Mouse (Mus musculus): Measurements from ENCODE around the gene Nxph1. TPM values are rescaled to one million over a fixed set of nuclear protein-coding genes. Genes with fewer than 3 reads are reported as not detected.

Nxph1 gene
- polyA plus RNA-seq, 1 experiment from 2014 or later = 0.23 TPM

DNA sequence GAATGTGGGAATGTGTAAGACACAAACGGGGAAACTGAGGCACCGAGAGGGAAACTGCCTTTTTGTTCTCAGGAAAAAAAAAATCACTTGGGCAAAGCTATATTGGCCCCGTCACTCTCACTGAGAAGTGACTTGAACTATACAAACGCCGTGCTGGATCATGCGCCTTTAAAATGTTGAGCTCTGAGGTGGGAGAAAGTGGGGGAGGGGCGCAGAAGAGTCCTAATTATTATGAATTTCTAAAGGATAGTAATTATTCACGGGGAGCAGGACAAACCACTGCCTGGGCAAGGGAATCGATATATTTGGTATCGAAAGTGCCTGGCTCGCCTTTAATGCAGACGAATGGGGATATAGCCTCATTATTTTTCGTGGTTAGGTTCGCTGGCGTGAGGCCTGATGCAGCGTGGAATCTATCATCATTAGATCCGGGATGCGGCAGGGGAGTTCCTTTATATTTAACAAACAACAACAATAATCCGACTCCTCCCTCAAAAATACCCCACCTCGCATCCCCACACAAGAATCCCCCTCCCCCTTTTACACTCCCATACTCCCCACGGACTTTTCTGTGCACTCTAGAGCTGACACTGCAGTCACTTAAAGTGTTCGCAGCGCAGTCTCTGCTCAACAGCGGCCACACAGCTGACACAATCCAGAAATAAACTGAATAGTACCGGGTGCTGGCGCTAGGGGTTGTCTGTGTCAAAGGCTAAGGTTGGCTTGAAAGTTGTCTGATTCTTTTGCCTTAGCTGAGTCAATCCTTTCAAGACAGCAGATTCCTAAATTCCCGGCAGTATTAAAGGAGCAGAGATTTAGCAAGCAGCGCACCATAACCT lies 10.1 kb downstream of the Nxph1 start:
- no peak for ATAC-seq
- no peak overlapping the region for H3K4me3 ChIP-seq (ENCODE audit: low read depth, low read length)
- peak; percentile 48 for TF ChIP-seq CTCF (IDR thresholded peaks at IDR 0.05; ENCODE audit: low read depth)
- WGBS = 8% methylated on average over 28 of the region's 28 CpGs
- no peak overlapping the region for H3K9ac ChIP-seq (ENCODE audit: low read depth, low read length)
- no peaks in the 10 kb centered on the region for H3K4me1 ChIP-seq (replicated peaks; ENCODE audit: control insufficient read depth, insufficient read depth, low read length)
- H3K27me3 ChIP-seq (replicated peaks; ENCODE audit: control insufficient read depth, insufficient read depth, low read length) = peaks cover 41% of the 10 kb centered on the region
- no peak overlapping the region for H3K4me2 ChIP-seq (replicated peaks; ENCODE audit: low read depth)
- no peaks in the 10 kb centered on the region for H3K9me3 ChIP-seq (ENCODE audit: control insufficient read depth)
- H3K36me3 ChIP-seq (ENCODE audit: control insufficient read depth, insufficient read depth) = no peaks in the 10 kb centered on the region
- H3K27ac ChIP-seq (ENCODE audit: low read depth, low read length) = no peak overlapping the region

DNA sequence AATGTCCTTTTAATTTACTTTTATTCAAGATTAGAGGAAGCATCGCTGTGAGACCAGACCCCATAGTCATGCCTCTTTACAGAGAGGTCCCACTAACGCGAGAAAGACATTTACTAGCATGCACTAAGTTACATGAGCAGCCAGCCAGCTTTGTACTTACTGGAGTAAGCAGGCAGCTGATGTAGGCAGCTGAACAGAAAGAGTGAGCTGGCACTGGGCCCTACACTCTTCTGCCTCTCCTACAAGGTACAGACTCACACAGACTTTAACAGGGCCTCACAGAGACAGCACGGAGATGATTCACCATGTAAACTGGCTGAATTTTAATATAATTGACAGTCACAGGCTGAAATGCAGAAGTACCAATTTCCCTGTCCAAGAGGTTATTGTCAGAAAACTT lies 11.6 kb downstream of the Nxph1 start:
- H3K4me2 ChIP-seq (replicated peaks; ENCODE audit: low read depth) = no peak overlapping the region
- TF ChIP-seq CTCF (IDR thresholded peaks at IDR 0.05; ENCODE audit: low read depth) = no peak
- no peaks in the 10 kb centered on the region for H3K9me3 ChIP-seq (ENCODE audit: control insufficient read depth)
- no peak overlapping the region for H3K4me3 ChIP-seq (ENCODE audit: low read depth, low read length)
- ATAC-seq = no peak
- H3K27me3 ChIP-seq (replicated peaks; ENCODE audit: control insufficient read depth, insufficient read depth, low read length) = peaks cover 33% of the 10 kb centered on the region
- no peak overlapping the region for H3K27ac ChIP-seq (ENCODE audit: low read depth, low read length)
- no peak overlapping the region for H3K9ac ChIP-seq (ENCODE audit: low read depth, low read length)
- no peaks in the 10 kb centered on the region for H3K36me3 ChIP-seq (ENCODE audit: control insufficient read depth, insufficient read depth)
- 76% methylated on average over 4 of the region's 4 CpGs for WGBS
- H3K4me1 ChIP-seq (replicated peaks; ENCODE audit: control insufficient read depth, insufficient read depth, low read length) = no peaks in the 10 kb centered on the region

DNA sequence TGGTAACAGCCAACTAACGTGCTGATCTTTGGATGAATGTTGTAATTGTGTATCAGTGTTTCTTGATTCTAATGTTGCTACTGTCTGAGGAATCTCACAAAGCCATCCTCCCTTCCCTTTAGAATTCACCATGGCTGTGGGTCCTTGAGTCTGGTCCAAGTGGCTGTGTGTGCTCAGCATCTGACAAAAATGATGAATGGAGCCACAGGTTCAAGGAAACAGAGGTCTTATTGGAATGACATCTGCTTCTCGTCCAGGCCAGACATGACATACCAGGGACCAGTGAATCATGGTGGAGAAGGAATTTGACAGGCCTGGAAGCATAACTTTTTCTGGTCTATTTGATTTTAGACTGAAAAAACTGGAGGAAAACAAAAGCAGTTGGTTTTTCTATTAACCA lies 22.3 kb downstream of the Nxph1 start:
- Histone ChIP-seq H3K4me1 (replicated peaks; ENCODE audit: control insufficient read depth, insufficient read depth, low read length) (no peaks in the 10 kb centered on the region), H3K9ac (ENCODE audit: low read depth, low read length) (no peak overlapping the region), H3K36me3 (ENCODE audit: control insufficient read depth, insufficient read depth) (no peaks in the 10 kb centered on the region), H3K4me2 (replicated peaks; ENCODE audit: low read depth) (no peak overlapping the region), H3K9me3 (ENCODE audit: control insufficient read depth) (no peaks in the 10 kb centered on the region), H3K27me3 (replicated peaks; ENCODE audit: control insufficient read depth, insufficient read depth, low read length) (no peaks in the 10 kb centered on the region), H3K4me3 (ENCODE audit: low read depth, low read length) (no peak overlapping the region), H3K27ac (ENCODE audit: low read depth, low read length) (no peak overlapping the region)
- TF ChIP-seq CTCF (IDR thresholded peaks at IDR 0.05; ENCODE audit: low read depth) = no peak
- WGBS = 64% methylated on average over 2 of the region's 2 CpGs
- ATAC-seq = no peak

DNA sequence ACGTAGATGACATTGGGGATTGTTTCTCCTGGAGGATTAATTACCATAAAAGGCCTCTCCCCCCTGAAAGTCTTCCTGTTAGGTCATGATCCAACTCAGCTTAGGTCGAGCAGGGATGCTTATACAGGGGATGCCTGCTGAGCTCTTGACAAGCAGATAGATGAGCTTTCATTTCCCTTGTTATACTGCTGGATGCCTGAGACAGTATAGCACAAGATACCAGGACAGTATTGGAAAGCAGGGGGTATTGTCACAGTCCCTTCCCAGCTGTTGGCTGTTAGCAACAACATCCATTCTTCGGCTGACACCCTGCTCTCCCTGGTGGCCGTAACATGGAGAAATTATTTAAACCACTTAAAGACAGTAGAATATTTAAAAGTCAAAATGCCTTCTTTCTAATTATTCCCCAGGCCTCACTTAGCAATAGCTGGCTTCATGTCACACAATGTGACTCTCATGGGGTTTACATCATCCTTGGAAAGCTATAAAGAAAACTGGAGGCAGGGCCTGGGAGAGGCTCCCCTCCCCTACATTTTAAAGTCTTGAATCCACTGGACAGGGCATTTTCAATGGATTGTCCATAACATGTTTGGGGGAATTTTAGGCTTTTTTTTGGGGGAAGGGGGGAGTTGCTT lies 31.1 kb downstream of the Nxph1 start:
- no peak overlapping the region for H3K9ac ChIP-seq (ENCODE audit: low read depth, low read length)
- 58% methylated on average over 4 of the region's 4 CpGs for WGBS
- TF ChIP-seq CTCF (IDR thresholded peaks at IDR 0.05; ENCODE audit: low read depth) = no peak
- no peaks in the 10 kb centered on the region for H3K36me3 ChIP-seq (ENCODE audit: control insufficient read depth, insufficient read depth)
- no peaks in the 10 kb centered on the region for H3K27me3 ChIP-seq (replicated peaks; ENCODE audit: control insufficient read depth, insufficient read depth, low read length)
- H3K27ac ChIP-seq (ENCODE audit: low read depth, low read length) = no peak overlapping the region
- H3K4me1 ChIP-seq (replicated peaks; ENCODE audit: control insufficient read depth, insufficient read depth, low read length) = no peaks in the 10 kb centered on the region
- H3K4me2 ChIP-seq (replicated peaks; ENCODE audit: low read depth) = no peak overlapping the region
- H3K9me3 ChIP-seq (ENCODE audit: control insufficient read depth) = no peaks in the 10 kb centered on the region
- no peak overlapping the region for H3K4me3 ChIP-seq (ENCODE audit: low read depth, low read length)
- no peak for ATAC-seq

DNA sequence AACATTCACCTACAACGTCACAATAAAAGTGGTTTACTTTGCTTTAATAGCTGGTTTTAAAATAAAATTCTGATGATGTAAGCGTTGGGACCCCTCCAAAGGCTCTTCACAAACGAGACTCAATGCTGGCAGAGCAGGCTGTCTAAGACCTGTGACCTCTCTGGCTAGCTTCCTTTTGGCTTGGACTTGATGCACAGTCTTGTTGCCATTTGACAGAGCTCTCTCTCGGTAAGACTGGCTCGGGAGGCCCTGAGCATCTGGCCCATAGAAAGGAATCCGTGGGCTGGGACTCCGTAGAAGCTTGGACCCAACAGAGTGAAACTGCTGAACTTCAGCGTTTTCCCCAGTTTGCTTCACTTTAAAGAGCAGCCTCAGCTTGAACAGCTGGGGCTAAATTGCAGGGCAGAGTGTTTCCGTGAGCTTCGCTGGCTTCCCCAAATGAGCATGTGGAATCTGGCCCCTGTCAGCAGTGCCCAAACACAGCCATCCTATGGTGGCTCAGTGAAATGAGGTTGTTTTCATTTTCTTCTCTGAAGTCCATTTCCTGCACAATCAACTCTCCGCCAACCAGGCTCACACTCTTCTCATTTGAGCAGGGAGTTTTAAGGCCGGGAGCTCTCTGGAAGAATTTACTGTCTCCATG lies 48.2 kb downstream of the Nxph1 start:
- no peaks in the 10 kb centered on the region for H3K27me3 ChIP-seq (replicated peaks; ENCODE audit: control insufficient read depth, insufficient read depth, low read length)
- no peaks in the 10 kb centered on the region for H3K36me3 ChIP-seq (ENCODE audit: control insufficient read depth, insufficient read depth)
- H3K9me3 ChIP-seq (ENCODE audit: control insufficient read depth) = no peaks in the 10 kb centered on the region
- H3K27ac ChIP-seq (ENCODE audit: low read depth, low read length) = no peak overlapping the region
- H3K4me2 ChIP-seq (replicated peaks; ENCODE audit: low read depth) = no peak overlapping the region
- no peak overlapping the region for H3K4me3 ChIP-seq (ENCODE audit: low read depth, low read length)
- no peak overlapping the region for H3K9ac ChIP-seq (ENCODE audit: low read depth, low read length)
- no peak for ATAC-seq
- H3K4me1 ChIP-seq (replicated peaks; ENCODE audit: control insufficient read depth, insufficient read depth, low read length) = no peaks in the 10 kb centered on the region
- 64% methylated on average over 12 of the region's 12 CpGs for WGBS
- TF ChIP-seq CTCF (IDR thresholded peaks at IDR 0.05; ENCODE audit: low read depth) = no peak

DNA sequence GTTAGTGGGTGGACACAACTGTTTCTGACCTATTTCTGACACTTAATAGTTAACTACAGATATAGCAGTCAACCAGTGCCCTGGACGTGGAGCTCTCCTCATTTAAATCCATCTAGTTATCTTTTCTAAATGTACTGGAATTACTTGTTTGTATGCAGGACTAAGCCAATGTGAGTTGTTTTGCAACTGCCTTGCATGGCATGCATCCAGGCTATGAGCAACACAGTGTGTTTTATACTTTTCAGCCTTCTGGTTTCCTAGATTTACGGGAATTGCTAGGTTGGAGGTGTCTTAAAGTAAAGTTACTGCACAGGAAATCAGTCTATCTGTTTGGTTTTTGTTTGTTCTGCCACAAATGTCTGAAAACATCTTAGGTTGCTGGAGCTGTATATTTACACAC lies 49.1 kb downstream of the Nxph1 start:
- H3K27ac ChIP-seq (ENCODE audit: low read depth, low read length) = no peak overlapping the region
- no peaks in the 10 kb centered on the region for H3K36me3 ChIP-seq (ENCODE audit: control insufficient read depth, insufficient read depth)
- 63% methylated on average over 2 of the region's 2 CpGs for WGBS
- no peak for ATAC-seq
- H3K9ac ChIP-seq (ENCODE audit: low read depth, low read length) = no peak overlapping the region
- H3K4me1 ChIP-seq (replicated peaks; ENCODE audit: control insufficient read depth, insufficient read depth, low read length) = no peaks in the 10 kb centered on the region
- H3K27me3 ChIP-seq (replicated peaks; ENCODE audit: control insufficient read depth, insufficient read depth, low read length) = no peaks in the 10 kb centered on the region
- no peak for TF ChIP-seq CTCF (IDR thresholded peaks at IDR 0.05; ENCODE audit: low read depth)
- no peaks in the 10 kb centered on the region for H3K9me3 ChIP-seq (ENCODE audit: control insufficient read depth)
- no peak overlapping the region for H3K4me3 ChIP-seq (ENCODE audit: low read depth, low read length)
- no peak overlapping the region for H3K4me2 ChIP-seq (replicated peaks; ENCODE audit: low read depth)

Data from intestine, postnatal 0 days (tissue).